Mouse (Mus musculus) stomach, embryonic 16.5 days (tissue): ENCODE results near the gene Gm17334. TPM values are rescaled to one million over a fixed set of nuclear protein-coding genes. Genes with fewer than 3 reads are reported as not detected.

Experiments used
- ATAC-seq: fragments of 200-750 bp; cut with Nextera tagmentation; 2 replicates; pipeline ENCODE4 v1.8.0; 2017; ENCODE audit warnings: moderate number of reproducible peaks, moderate TSS enrichment; ENCODE audit not compliant: insufficient read depth, low FRiP score
- H3K27ac ChIP-seq: fragments of 300-500 bp; sonication (generic); 2 replicates; pipeline ENCODE4 v1.5.1; 2014; ENCODE audit warnings: low read length
- H3K27me3 ChIP-seq: fragments of 300-500 bp; sonication (generic); 2 replicates; pipeline ENCODE4 v1.6.1; 2014; ENCODE audit warnings: low read length, control low read depth, mixed read lengths; ENCODE audit not compliant: control insufficient read depth, insufficient read depth
- H3K36me3 ChIP-seq: fragments of 300-500 bp; sonication (generic); 2 replicates; pipeline ENCODE4 v1.6.1; 2014; ENCODE audit warnings: low read length; ENCODE audit not compliant: control insufficient read depth, insufficient read depth
- H3K4me1 ChIP-seq: fragments of 300-500 bp; sonication (generic); 2 replicates; pipeline ENCODE4 v1.6.1; 2014; ENCODE audit warnings: low read length, control low read depth, mixed read lengths; ENCODE audit not compliant: control insufficient read depth, insufficient read depth
- H3K4me2 ChIP-seq: fragments of 300-500 bp; sonication (generic); 2 replicates; pipeline ENCODE4 v1.6.1; 2014; ENCODE audit warnings: low read depth, low read length, mixed read lengths
- H3K4me3 ChIP-seq: fragments of 300-500 bp; sonication (generic); replicated peaks from 2 replicates; pipeline ENCODE4 v1.5.1; 2014; ENCODE audit warnings: mild to moderate bottlenecking, low read length
- H3K9ac ChIP-seq: fragments of 300-500 bp; sonication (generic); 2 replicates; pipeline ENCODE4 v1.6.1; 2014; ENCODE audit warnings: low read length
- H3K9me3 ChIP-seq: fragments of 300-500 bp; sonication (generic); replicated peaks from 2 replicates; pipeline ENCODE4 v1.6.1; 2016; ENCODE audit warnings: low read length, control low read depth; ENCODE audit not compliant: control insufficient read depth
- WGBS: fragments of 180-500 bp; shearing (Covaris S2); extraction: QIAGEN DNeasy Blood & Tissue Kit; methylation state at CpG from one replicate; pipeline ENCODE4 v1.1.7; 2014; 5-methylcytosine and 5-hydroxymethylcytosine counted together
- microRNA-seq: library from miRNA; unstranded; fragments of <30 nt; microRNA quantifications from one replicate; pipeline ENCODE4, GENCODE M21; 2016
- polyA plus RNA-seq: library from polyadenylated mRNA; unstranded; fragments of >200 nt; fragmentation: Nextera tagmentation; extraction: Ambion mirVana; gene quantifications from 2 replicates; pipeline ENCODE4 v1.2.1, GENCODE M21; 2015

The Gm17334 gene
- polyA plus RNA-seq, 1 experiment from 2014 or later: not detected

DNA sequence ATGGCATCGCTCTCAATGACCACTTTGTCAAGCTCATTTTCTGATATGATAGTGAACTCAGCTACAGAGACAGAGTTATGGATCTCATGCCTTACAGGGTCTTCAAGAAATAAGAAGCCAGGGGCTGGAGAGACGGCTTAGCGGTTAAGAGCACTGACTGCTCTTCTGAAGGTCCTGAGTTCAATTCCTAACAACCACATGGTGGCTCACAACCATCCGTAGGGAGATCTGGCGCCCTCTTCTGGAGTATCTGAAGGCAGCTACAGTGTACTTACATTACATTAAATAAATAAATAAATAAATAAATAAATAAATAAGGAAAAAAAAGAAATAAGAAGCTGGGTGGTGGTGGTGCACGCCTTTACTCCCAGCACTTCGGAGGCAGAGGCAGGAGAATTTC is 39.2 kb downstream of the Gm17334 start:
- 81% methylated on average over 7 of the region's 7 CpGs for WGBS
- Histone ChIP-seq H3K4me3 (no peak overlapping the region), H3K4me1 (no peaks in the 10 kb centered on the region), H3K9ac (no peak overlapping the region), H3K27ac (no peak overlapping the region), H3K4me2 (no peak overlapping the region), H3K27me3 (no peaks in the 10 kb centered on the region), H3K9me3 (no peaks in the 10 kb centered on the region), H3K36me3 (no peaks in the 10 kb centered on the region)
- ATAC-seq: no peak

DNA sequence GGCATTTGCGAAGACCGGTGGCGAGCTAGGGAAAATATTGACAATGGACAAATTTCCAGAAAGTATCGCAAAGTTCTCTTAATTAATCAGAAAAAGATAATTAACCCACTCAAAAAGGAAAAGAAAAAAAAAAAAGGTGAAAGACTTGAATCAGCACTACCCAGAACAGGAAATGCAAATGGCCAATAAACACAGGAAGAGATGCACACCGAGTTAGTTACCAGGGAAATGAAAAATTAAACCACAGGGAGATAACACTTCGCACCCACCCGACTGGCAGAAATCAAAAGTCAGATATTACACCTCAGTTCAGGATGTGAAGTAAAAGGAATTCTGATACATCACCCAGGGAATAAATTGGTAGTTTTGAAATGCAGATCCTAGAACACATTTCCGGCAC is 40.7 kb downstream of the Gm17334 start:
- Histone ChIP-seq H3K4me3 (no peak overlapping the region), H3K27ac (no peak overlapping the region), H3K36me3 (no peaks in the 10 kb centered on the region), H3K9me3 (no peaks in the 10 kb centered on the region), H3K27me3 (no peaks in the 10 kb centered on the region), H3K4me1 (no peaks in the 10 kb centered on the region), H3K4me2 (no peak overlapping the region), H3K9ac (no peak overlapping the region)
- no peak for ATAC-seq
- WGBS: 82% methylated on average over 8 of the region's 8 CpGs

DNA sequence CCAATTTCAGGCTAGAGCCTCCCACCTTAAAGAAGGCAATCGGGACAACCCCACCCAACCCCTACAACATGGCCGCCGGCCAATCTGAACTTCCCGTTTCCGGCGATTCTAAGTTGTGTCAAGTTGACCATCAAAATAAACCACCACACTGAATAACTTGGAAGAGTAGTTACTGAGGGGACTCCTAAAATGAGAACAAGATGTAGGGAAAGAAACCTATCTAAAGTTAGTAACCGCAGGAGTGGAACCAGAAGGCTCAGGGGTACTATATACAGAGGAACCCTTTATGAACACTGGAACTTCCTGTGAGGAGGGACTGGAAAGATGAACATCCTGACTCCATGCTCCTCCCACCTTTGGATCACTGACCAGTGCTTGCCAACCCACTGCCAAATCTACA is 41.5 kb downstream of the Gm17334 start:
- H3K9me3 ChIP-seq: no peaks in the 10 kb centered on the region
- H3K27ac ChIP-seq: no peak overlapping the region
- no peak for ATAC-seq

More for the DNA sequence above, 41.5 kb downstream of the Gm17334 start:
- H3K27me3 ChIP-seq: no peaks in the 10 kb centered on the region
- H3K4me3 ChIP-seq: no peak overlapping the region
- no peak overlapping the region for H3K4me2 ChIP-seq
- H3K36me3 ChIP-seq: no peaks in the 10 kb centered on the region
- WGBS: 95% methylated on average over 7 of the region's 7 CpGs
- H3K4me1 ChIP-seq: no peaks in the 10 kb centered on the region
- no peak overlapping the region for H3K9ac ChIP-seq

Small RNAs within 50 kb of the gene (microRNA-seq; reads per million reads assigned to microRNA genes)
- gene Mir7671: not detected

Other genes starting within 250 kb of the Gm17334 start
- gene Kif3a, start 205.8 kb downstream of the Gm17334 start, polyA plus RNA-seq: 53.5 and 57.0 TPM in 2 replicates
- gene Il4, start 154.5 kb downstream of the Gm17334 start, polyA plus RNA-seq: 0.95 and 1.1 TPM in 2 replicates
- gene Il13, start 138.5 kb downstream of the Gm17334 start, polyA plus RNA-seq: not detected in 2 replicates
- 25.2 and 27.8 TPM in 2 replicates for gene Rad50, start 65.9 kb downstream of the Gm17334 start, polyA plus RNA-seq
- gene Il5, start 52.4 kb downstream of the Gm17334 start, polyA plus RNA-seq: 0.15 TPM in 1 of 2 replicates, not detected in the other
- 25.8 and 29.4 TPM in 2 replicates for gene Irf1, start 3.2 kb downstream of the Gm17334 start, polyA plus RNA-seq
- 2.0 and 2.4 TPM in 2 replicates for gene Gm12216, start 86.1 kb upstream of the Gm17334 start, polyA plus RNA-seq
- 9.4 and 10.7 TPM in 2 replicates for gene Slc22a5, start 118.5 kb upstream of the Gm17334 start, polyA plus RNA-seq
- gene Slc22a21, start 207.1 kb upstream of the Gm17334 start, polyA plus RNA-seq: 8.9 and 9.2 TPM in 2 replicates